Mouse (Mus musculus) kidney, postnatal 0 days (tissue): ENCODE results near the gene Tceal9. TPM values are rescaled to one million over a fixed set of nuclear protein-coding genes. Genes with fewer than 3 reads are reported as not detected.
"Not testable (repeated sequence)": the region's sequence is repeated elsewhere in the genome, so short reads cannot be mapped to it uniquely, and the experiment has no call there.

Experiments used
- ATAC-seq: fragments of 200-750 bp; cut with Nextera tagmentation; replicated peaks from 2 replicates; pipeline ENCODE4 v1.8.0; 2017; ENCODE audit warnings: low read depth, moderate number of reproducible peaks, moderate TSS enrichment, moderate library complexity; ENCODE audit not compliant: low FRiP score
- DNase-seq: peaks from one replicate; pipeline ENCODE4 v3.0.0-alpha.2; 2016; ENCODE audit warnings: low spot score
- H3K27ac ChIP-seq: fragments of 300-500 bp; sonication (generic); 2 replicates; pipeline ENCODE4 v1.5.1; 2014; ENCODE audit warnings: mild to moderate bottlenecking
- H3K27me3 ChIP-seq: fragments of 300-500 bp; sonication (generic); 2 replicates; pipeline ENCODE4 v1.6.1; 2014; ENCODE audit warnings: low read length, mixed read lengths; ENCODE audit not compliant: insufficient read depth
- H3K36me3 ChIP-seq: fragments of 300-500 bp; sonication (generic); 2 replicates; pipeline ENCODE4 v1.6.1; 2014; ENCODE audit warnings: low read length, mixed read lengths; ENCODE audit not compliant: insufficient read depth
- H3K4me1 ChIP-seq: fragments of 300-500 bp; sonication (generic); replicated peaks from 2 replicates; pipeline ENCODE4 v1.6.1; 2014; ENCODE audit warnings: antibody characterized with exemption, low read length, mixed read lengths; ENCODE audit not compliant: insufficient read depth
- H3K4me2 ChIP-seq: fragments of 300-500 bp; sonication (generic); 2 replicates; pipeline ENCODE4 v1.6.1; 2014; ENCODE audit warnings: mild to moderate bottlenecking, low read length, moderate library complexity, mixed read lengths
- H3K4me3 ChIP-seq: fragments of 300-500 bp; sonication (generic); replicated peaks from 2 replicates; pipeline ENCODE4 v1.5.1; 2014; ENCODE audit warnings: low read depth, low read length
- H3K9ac ChIP-seq: fragments of 300-500 bp; sonication (generic); 2 replicates; pipeline ENCODE4 v1.6.1; 2014; ENCODE audit warnings: low read depth, low read length
- H3K9me3 ChIP-seq: fragments of 300-500 bp; sonication (generic); replicated peaks from 2 replicates; pipeline ENCODE4 v1.6.1; 2016; ENCODE audit warnings: low read length, inconsistent platforms, mixed read lengths
- CTCF ChIP-seq: IDR thresholded peaks from 2 replicates; pipeline ENCODE4 v1.5.1; 2016; ENCODE audit warnings: antibody characterized with exemption, low read depth, mild to moderate bottlenecking, moderate library complexity
- WGBS: fragments of 180-500 bp; shearing (Covaris S2); extraction: QIAGEN DNeasy Blood & Tissue Kit; methylation state at CpG from one replicate; pipeline ENCODE4 v1.1.7; 2014; 5-methylcytosine and 5-hydroxymethylcytosine counted together
- polyA plus RNA-seq: library from polyadenylated mRNA; unstranded; fragments of >200 nt; fragmentation: Nextera tagmentation; extraction: Ambion mirVana; gene quantifications from 2 replicates; pipeline ENCODE4 v1.2.1, GENCODE M21; 2015

Gene Tceal9
- polyA plus RNA-seq, 1 experiment from 2014 or later: 579 TPM

DNA sequence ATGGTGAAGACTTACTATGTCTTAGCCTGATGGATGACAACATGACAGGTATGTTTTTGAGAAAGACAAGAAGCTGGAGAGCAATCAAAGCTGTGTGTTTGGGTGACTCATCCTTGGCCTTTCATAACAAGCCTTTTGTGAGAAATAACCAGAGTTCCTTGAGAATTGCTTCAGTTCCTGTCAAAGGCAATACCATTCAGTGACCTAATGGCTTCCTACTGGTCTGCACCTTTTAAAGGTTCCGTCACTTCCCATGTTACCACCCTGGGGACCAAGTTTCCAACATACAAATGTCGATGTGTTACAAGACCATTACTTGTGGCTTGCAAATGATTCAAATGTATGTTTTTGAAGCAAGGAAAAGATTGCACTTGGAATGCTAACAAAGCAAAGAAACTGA lies 1.7 kb upstream of the Tceal9 start:
- WGBS: 77% methylated on average over 2 of the region's 2 CpGs
- Histone ChIP-seq H3K36me3 (no peaks in the 10 kb centered on the region), H3K27me3 (no peaks in the 10 kb centered on the region), H3K4me3 (no peak overlapping the region), H3K9me3 (no peaks in the 10 kb centered on the region), H3K4me1 (no peaks in the 10 kb centered on the region), H3K27ac (no peak overlapping the region), H3K9ac (no peak overlapping the region), H3K4me2 (no peak overlapping the region)
- no peak for TF ChIP-seq CTCF
- ATAC-seq: no peak
- no peak for DNase-seq

DNA sequence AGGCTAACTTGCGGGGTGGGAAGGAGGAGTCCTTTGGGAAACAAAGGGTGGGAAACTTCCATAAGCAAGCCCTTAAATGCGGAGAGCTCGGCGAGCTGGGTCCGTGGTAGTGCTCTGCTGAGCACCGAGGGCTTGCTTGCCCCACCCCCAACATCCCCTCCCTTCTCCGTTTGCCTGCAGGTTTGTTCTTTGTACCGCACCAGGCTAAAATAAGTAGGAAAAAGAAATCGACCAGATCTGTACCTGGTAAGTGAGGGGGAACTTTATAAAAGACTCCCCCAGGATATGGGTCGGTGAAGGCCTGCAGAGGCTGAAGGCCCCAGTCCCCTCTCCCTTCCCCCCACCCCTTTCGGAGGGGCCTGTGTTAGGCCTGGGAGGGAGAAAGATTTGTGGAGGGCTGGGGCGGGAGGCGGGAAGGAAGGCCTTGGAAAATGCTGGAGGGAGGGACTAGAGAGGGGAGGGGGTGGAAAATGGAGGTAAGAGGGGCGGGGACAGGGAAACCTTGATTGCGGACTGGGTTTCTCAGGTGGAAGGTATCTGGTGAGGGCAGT lies 717 bp downstream of the Tceal9 start:
- whole genome bisulfite sequencing: 32% methylated on average over 13 of the region's 15 CpGs
- H3K4me1 ChIP-seq: no peaks in the 10 kb centered on the region
- peak overlapping the region; percentile 57 for H3K4me3 ChIP-seq
- peak; percentile 60 for DNase-seq
- H3K36me3 ChIP-seq: no peaks in the 10 kb centered on the region
- peak overlapping the region; percentile 61 for H3K9ac ChIP-seq
- peak overlapping the region; percentile 55 for H3K4me2 ChIP-seq
- no peaks in the 10 kb centered on the region for H3K9me3 ChIP-seq
- no peak for TF ChIP-seq CTCF
- H3K27ac ChIP-seq: peak overlapping the region; percentile 77
- ATAC-seq: peak; percentile 76
- H3K27me3 ChIP-seq: no peaks in the 10 kb centered on the region

DNA sequence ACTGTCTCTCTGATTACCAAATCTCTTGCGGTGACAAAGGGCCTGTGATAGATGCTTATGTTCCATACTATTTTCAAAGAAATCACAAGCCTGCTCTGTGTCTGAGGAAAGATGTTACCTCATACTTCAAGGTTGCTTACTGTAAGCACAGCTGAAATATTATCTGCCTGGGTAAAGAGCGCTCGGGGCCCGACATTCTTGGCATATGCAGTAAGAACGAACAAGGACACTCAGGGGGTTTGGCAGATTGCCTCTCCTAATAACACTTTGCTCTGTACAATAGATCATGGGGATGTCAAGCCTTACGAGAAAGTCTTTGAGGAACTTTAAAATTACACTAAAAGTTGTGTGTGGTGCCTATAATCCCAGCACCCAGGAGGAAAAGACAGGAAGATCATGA lies 3.9 kb downstream of the Tceal9 start:
- DNase-seq (peak; percentile 15), ATAC-seq (no peak)
- no peak for TF ChIP-seq CTCF
- H3K27me3 ChIP-seq: no peaks in the 10 kb centered on the region
- H3K27ac ChIP-seq: no peak overlapping the region
- WGBS: 65% methylated on average over 6 of the region's 6 CpGs
- H3K4me2 ChIP-seq: no peak overlapping the region
- no peaks in the 10 kb centered on the region for H3K9me3 ChIP-seq
- H3K9ac ChIP-seq: no peak overlapping the region
- H3K4me1 ChIP-seq: no peaks in the 10 kb centered on the region
- H3K4me3 ChIP-seq: no peak overlapping the region
- H3K36me3 ChIP-seq: no peaks in the 10 kb centered on the region

DNA sequence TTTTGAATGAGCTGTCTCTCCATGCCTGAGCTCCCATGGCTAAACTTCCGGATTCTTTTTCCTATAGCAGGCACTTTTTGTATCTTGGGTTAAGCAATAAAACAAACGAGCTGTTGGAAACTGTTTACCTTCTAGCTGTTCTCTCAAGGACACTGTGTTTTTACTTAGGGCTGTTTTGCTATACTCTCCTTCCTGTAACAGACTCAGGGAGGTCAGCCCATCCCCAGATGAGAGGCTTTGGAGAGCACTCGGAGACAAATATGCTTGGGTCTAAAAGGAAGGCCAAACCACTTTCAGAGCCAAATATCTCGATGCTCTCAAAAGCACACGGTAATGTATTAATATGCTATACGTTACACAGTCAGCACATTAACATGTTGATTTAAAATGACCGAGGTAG lies 4.8 kb downstream of the Tceal9 start:
- no peaks in the 10 kb centered on the region for H3K27me3 ChIP-seq
- no peak for TF ChIP-seq CTCF
- H3K36me3 ChIP-seq: no peaks in the 10 kb centered on the region
- H3K4me3 ChIP-seq: no peak overlapping the region
- no peak overlapping the region for H3K9ac ChIP-seq
- H3K4me1 ChIP-seq: no peaks in the 10 kb centered on the region
- DNase-seq: no peak
- H3K27ac ChIP-seq: no peak overlapping the region
- H3K9me3 ChIP-seq: no peaks in the 10 kb centered on the region
- H3K4me2 ChIP-seq: no peak overlapping the region
- no peak for ATAC-seq
- WGBS: 57% methylated on average over 7 of the region's 7 CpGs

DNA sequence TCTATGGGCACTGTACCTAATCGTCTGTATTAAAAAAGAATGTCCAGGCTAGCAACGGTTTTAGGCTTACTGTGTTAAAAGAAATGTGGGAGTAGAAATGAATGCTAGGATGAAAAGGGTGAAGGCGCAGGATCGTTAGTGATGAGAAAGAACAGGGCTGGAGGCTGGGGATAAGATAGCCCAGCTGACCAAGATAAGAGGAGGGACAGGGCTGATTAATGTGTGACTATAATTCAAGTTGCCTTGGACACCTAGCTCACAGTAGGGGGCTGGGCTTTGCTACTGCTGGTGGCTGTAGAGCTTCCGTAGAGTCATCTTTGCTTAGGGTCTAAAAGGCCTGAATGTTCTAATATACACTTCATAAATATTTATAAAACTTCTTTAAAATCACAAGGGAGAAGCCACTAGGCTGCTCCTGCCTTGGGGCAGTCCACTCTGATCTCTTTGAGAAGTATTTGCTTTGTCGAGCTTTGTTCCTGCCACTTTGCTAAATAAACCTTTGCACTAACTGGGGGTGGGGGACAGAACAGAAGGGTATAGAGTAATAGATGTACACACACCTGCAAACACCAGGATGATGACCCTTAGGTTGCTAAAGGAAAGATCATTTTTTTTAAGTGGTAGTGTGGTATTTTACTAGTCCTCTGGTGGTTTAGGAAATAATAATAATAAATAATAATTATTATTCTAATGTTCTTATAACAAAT lies 7.3 kb downstream of the Tceal9 start:
- Histone ChIP-seq H3K4me1 (no peaks in the 10 kb centered on the region), H3K27ac (no peak overlapping the region), H3K27me3 (no peaks in the 10 kb centered on the region), H3K9ac (no peak overlapping the region), H3K9me3 (no peaks in the 10 kb centered on the region), H3K36me3 (no peaks in the 10 kb centered on the region), H3K4me3 (no peak overlapping the region), H3K4me2 (no peak overlapping the region)
- no peak for ATAC-seq
- no peak for DNase-seq
- no peak for TF ChIP-seq CTCF
- WGBS: 62% methylated on average over 6 of the region's 6 CpGs

DNA sequence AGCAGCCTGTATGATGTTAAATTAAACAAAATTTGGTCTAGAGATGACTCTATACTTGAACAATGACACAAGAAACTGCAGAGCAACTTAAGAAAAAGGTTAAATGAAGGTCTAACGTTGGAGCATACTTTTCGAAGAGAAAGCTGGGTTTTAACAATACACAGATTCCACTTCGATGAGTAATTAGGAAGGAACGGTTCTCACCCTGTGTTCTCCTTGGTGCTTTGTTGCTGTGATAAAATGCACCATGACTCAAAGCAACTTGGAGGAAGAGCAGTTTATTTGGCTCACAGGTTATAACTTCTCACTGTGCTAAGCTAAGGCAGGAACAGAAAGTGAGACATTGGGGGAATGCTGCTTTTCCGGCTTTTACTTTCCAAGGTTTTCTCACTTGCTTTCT lies 22.8 kb downstream of the Tceal9 start:
- TF ChIP-seq CTCF: no peak
- Histone ChIP-seq H3K4me3 (no peak overlapping the region), H3K27me3 (no peaks in the 10 kb centered on the region), H3K4me1 (no peaks in the 10 kb centered on the region), H3K4me2 (no peak overlapping the region), H3K27ac (no peak overlapping the region), H3K9ac (no peak overlapping the region), H3K9me3 (no peaks in the 10 kb centered on the region), H3K36me3 (no peaks in the 10 kb centered on the region)
- no peak for ATAC-seq
- WGBS: 76% methylated on average over 5 of the region's 5 CpGs
- DNase-seq: no peak

DNA sequence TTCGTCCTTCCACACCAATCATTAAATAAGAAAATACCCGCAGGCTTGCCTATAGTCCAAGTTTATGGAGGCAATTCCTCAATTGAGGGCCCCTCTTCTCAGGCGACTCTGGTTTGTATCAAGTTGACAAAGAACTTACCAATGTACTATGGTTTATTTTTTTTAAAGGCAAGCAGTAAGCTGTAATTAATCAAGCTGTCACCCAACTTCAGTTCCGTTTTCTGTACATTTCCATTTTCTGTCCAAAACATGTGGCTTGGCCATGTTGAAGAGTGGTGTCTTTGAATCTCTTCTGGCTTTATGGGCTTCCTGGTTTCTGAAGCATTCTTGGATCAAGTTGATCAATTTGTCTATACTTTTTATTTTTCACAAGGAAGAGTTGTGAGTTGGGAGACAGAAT lies 23.3 kb downstream of the Tceal9 start:
- WGBS: 67% methylated on average over 4 of the region's 4 CpGs
- TF ChIP-seq CTCF: no peak
- no peak for DNase-seq

DNA sequence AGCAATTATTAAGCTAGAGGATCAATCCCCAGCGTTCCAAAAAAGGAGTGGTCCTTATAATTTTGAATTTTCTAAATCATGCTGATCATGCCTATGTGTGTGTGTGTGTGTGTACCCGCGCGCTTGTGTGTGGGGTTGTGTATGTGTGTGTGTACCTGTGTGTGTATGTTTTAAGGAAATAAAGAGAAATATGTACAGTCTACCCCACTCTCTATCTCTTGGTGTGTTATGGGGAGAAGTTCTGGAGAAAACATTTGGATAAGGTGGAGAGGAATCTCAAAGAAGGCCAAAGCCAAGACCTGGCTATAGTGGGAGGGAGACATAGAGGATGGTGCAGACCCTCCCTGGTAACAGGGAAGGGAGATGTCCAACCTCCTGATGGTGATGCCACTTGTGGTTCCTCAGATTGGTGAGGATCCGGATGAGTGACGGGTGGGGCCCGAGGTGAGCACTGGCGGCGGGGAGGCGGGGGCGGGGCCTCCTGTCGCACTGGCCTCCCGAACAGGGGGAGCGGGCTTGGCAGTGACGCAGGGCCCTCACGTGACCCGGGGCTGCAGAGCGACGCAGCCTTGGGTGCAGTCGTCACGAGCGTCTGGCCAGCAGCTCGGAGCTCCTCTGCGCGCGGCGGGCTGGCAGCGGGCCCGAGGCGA lies 25.0 kb downstream of the Tceal9 start, which contains the start of gene Bex3:
Bex3 (plus strand) TSS at position 511 of the 650 bp plus-strand sequence.
- Histone ChIP-seq H3K27ac (peak within 1 kb of the TSS; percentile 60; the same call in 1 of the 2 replicates), H3K4me3 (peak within 1 kb of the TSS; percentile 39), H3K4me2 (peak within 1 kb of the TSS; percentile 44), H3K9ac (0 out of 2 replicates have a peak within 1 kb of the TSS, but pooled peaks have one; percentile 31)
- H3K27me3 ChIP-seq, DNase-seq, H3K9me3 ChIP-seq, H3K36me3 ChIP-seq, H3K4me1 ChIP-seq: not testable (repeated sequence)
- peak; percentile 96 for ATAC-seq
- WGBS: 66% methylated on average over 5 of the region's 30 CpGs

More for the DNA sequence above, 23.3 kb downstream of the Tceal9 start:
- no peak for ATAC-seq
- no peak overlapping the region for H3K4me2 ChIP-seq
- H3K9me3 ChIP-seq: no peaks in the 10 kb centered on the region
- no peak overlapping the region for H3K9ac ChIP-seq
- H3K4me1 ChIP-seq: no peaks in the 10 kb centered on the region
- H3K36me3 ChIP-seq: no peaks in the 10 kb centered on the region
- no peaks in the 10 kb centered on the region for H3K27me3 ChIP-seq
- no peak overlapping the region for H3K4me3 ChIP-seq
- H3K27ac ChIP-seq: no peak overlapping the region

DNA sequence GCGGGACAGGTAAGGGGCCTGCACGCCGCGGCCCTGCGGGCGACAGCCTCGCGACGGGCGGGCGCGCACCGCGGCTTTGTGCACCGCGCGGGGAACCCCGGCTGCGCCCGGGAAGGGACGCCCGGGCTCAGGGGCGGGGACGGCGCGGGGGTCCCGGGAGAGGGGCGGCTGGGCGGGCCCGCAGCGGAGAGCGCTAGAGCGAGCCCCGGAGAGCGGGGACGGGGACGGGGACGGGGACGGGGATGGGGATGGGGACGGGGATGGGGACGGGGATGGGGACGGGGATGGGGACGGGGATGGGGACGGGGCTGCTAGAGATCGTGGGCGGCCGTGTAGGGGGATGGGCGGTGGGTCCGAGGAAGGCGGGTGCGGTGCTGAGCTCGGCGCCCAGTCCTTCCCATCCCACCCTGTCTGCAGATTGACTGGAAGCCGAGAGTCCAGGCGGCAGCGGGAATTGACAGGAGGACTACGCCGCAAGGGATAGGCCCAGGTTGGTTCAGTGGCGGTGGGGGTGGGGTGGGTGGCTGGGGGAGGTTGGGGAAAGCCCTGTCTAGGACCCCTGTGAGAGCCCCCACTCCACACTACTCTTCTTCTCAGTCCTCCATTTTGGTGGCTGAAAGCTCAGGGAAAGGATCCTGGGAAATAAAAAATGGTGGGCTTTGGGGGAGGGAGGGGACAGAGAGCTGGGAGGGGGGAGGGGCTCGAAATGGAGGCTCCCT lies 25.7 kb downstream of the Tceal9 start:
- H3K4me3 ChIP-seq: peak overlapping the region; percentile 39
- H3K9ac ChIP-seq: 0 out of 2 replicates have a peak overlapping the region, but pooled peaks have one; percentile 31
- WGBS: 20% methylated on average over 10 of the region's 60 CpGs
- H3K27me3 ChIP-seq, H3K9me3 ChIP-seq, H3K36me3 ChIP-seq, H3K4me1 ChIP-seq: not testable (repeated sequence)
- ATAC-seq: peak; percentile 47
- peak overlapping the region; percentile 44 for H3K4me2 ChIP-seq
- H3K27ac ChIP-seq: peak overlapping the region; percentile 60; the same call in 1 of the 2 replicates
- peak; percentile 68 for DNase-seq
